Mouse (Mus musculus) forebrain, postnatal 0 days (tissue): ENCODE results near the gene Sh2b3. TPM values are rescaled to one million over a fixed set of nuclear protein-coding genes. Genes with fewer than 3 reads are reported as not detected.

Experiments used
- ATAC-seq: fragments of 200-750 bp; cut with Nextera tagmentation; 2 replicates; pipeline ENCODE4 v1.8.0; 2017; ENCODE audit warnings: mild to moderate bottlenecking, moderate library complexity
- DNase-seq: peaks from one replicate; pipeline ENCODE4 v3.0.0-alpha.2; 2015
- H3K27ac ChIP-seq: fragments of 300-500 bp; sonication (generic); 2 replicates; pipeline ENCODE4 v1.5.1; 2014; ENCODE audit warnings: low read depth, mild to moderate bottlenecking, antibody characterized with exemption, low read length, moderate library complexity, mixed read lengths
- H3K27me3 ChIP-seq: fragments of 300-500 bp; sonication (generic); 2 replicates; pipeline ENCODE4 v1.6.1; 2014; ENCODE audit warnings: mild to moderate bottlenecking, low read length, mixed read lengths; ENCODE audit not compliant: insufficient read depth
- H3K36me3 ChIP-seq: fragments of 300-500 bp; sonication (generic); 2 replicates; pipeline ENCODE4 v1.6.1; 2014; ENCODE audit warnings: mild to moderate bottlenecking, moderate library complexity; ENCODE audit not compliant: insufficient read depth
- H3K4me1 ChIP-seq: fragments of 300-500 bp; sonication (generic); 2 replicates; pipeline ENCODE4 v1.6.1; 2014; ENCODE audit warnings: antibody characterized with exemption; ENCODE audit not compliant: insufficient read depth
- H3K4me2 ChIP-seq: fragments of 300-500 bp; sonication (generic); 2 replicates; pipeline ENCODE4 v1.6.1; 2014; ENCODE audit warnings: low read depth, mild to moderate bottlenecking, moderate library complexity
- H3K4me3 ChIP-seq: fragments of 300-500 bp; sonication (generic); 2 replicates; pipeline ENCODE4 v1.5.1; 2014; ENCODE audit warnings: low read depth, low read length, mixed read lengths
- H3K9ac ChIP-seq: fragments of 300-500 bp; sonication (generic); 2 replicates; pipeline ENCODE4 v1.6.1; 2014; ENCODE audit warnings: mild to moderate bottlenecking
- H3K9me3 ChIP-seq: fragments of 300-500 bp; sonication (generic); 2 replicates; pipeline ENCODE4 v1.6.1; 2016; ENCODE audit warnings: low read length
- CTCF ChIP-seq: sonication (generic); IDR thresholded peaks from 2 replicates; pipeline ENCODE4 v1.5.1; 2016; ENCODE audit warnings: antibody characterized with exemption, control low read depth, low read depth
- WGBS: fragments of 180-500 bp; shearing (Covaris S2); extraction: QIAGEN DNeasy Blood & Tissue Kit; methylation state at CpG from one replicate; pipeline ENCODE4 v1.1.7; 2014; 5-methylcytosine and 5-hydroxymethylcytosine counted together
- polyA plus RNA-seq: library from polyadenylated mRNA; unstranded; fragments of >200 nt; fragmentation: Nextera tagmentation; extraction: Ambion mirVana; gene quantifications from 2 replicates; pipeline ENCODE4 v1.2.1, GENCODE M21; 2015
- total RNA-seq: library from RNA; depleted of rRNA; stranded (reverse); fragments of >200 nt; gene quantifications from 2 replicates; pipeline ENCODE4 v1.2.3, GENCODE M21; 2014

Sh2b3 gene
- total and polyA plus RNA-seq, 2 experiments from 2014 or later, result 6.2 to 14.1 TPM

- TF ChIP-seq CTCF, result no peak
- Histone ChIP-seq H3K4me2 (no peak overlapping the region), H3K27ac (no peak overlapping the region), H3K36me3 (peaks cover 60% of the 10 kb centered on the region), H3K4me3 (no peak overlapping the region), H3K9me3 (no peaks in the 10 kb centered on the region), H3K9ac (no peak overlapping the region), H3K27me3 (no peaks in the 10 kb centered on the region), H3K4me1 (no peaks in the 10 kb centered on the region)
- DNase-seq (no peak), ATAC-seq (no peak)
- WGBS, result 97% methylated on average over 5 of the region's 5 CpGs
Observed at GRCm38 (mm10) chr5:121819559-121819958, 17.9 kb downstream of the Sh2b3 start.

DNA sequence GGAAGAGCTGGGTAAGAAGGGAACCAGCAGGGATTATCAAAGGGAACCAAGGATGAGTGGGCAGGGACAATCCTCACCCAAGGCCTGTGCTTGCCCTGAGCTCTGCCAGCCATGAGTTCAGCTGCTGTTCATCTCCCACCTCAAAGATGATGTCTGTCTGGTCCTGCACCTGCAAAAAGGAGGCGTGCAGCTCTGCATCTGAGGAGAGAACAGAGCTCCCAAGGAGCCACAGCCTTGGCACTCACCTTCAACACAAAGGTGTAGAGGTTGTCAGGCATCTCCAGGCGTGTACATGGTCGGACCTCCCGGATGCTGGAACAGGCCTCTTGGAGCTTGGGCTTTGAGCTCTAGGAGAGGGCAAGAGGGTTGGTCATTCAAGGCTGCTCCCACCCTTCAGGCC lies 18.6 kb downstream of the Sh2b3 start:
- Histone ChIP-seq H3K27me3 (no peaks in the 10 kb centered on the region), H3K9me3 (no peaks in the 10 kb centered on the region), H3K27ac (no peak overlapping the region), H3K9ac (no peak overlapping the region), H3K4me2 (no peak overlapping the region), H3K36me3 (peaks cover 66% of the 10 kb centered on the region), H3K4me3 (no peak overlapping the region), H3K4me1 (no peaks in the 10 kb centered on the region)
- TF ChIP-seq CTCF, result no peak
- WGBS, result 93% methylated on average over 4 of the region's 4 CpGs
- ATAC-seq (no peak), DNase-seq (no peak)

GRCm38 (mm10) chr5:121818401-121818800 lies 19.0 kb downstream of the Sh2b3 start:
- no peaks in the 10 kb centered on the region for H3K4me1 ChIP-seq
- WGBS, result 98% methylated on average over 7 of the region's 7 CpGs
- H3K9me3 ChIP-seq, result no peaks in the 10 kb centered on the region
- ATAC-seq, result no peak
- no peak overlapping the region for H3K9ac ChIP-seq
- no peak for DNase-seq
- TF ChIP-seq CTCF, result no peak
- H3K4me3 ChIP-seq, result no peak overlapping the region
- H3K4me2 ChIP-seq, result no peak overlapping the region
- peaks cover 70% of the 10 kb centered on the region for H3K36me3 ChIP-seq
- no peak overlapping the region for H3K27ac ChIP-seq
- no peaks in the 10 kb centered on the region for H3K27me3 ChIP-seq

DNA sequence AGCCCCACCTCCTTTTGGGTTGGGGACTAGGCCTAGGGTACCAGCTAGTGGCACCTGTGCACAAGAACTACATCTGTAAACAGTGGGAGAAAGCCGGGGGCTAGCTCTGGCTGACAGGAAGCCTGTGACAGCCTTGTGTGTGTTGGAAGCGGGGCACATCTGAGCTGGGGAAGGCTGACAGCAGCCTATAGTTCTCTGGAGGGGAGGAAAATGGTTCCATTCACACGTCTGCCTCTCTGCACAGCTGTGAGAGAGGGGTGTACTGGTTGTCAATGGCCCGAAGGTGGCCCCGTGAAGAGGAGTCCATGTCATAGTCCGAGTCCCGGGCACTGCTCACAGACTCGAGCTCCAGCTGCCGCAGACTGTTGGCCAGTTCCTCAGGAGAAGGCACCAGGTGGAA lies 19.9 kb downstream of the Sh2b3 start:
- H3K4me3 ChIP-seq, result no peak overlapping the region
- H3K4me1 ChIP-seq, result no peaks in the 10 kb centered on the region
- H3K27me3 ChIP-seq, result no peaks in the 10 kb centered on the region
- no peaks in the 10 kb centered on the region for H3K9me3 ChIP-seq
- no peak for TF ChIP-seq CTCF
- H3K4me2 ChIP-seq, result no peak overlapping the region
- H3K36me3 ChIP-seq, result peaks cover 79% of the 10 kb centered on the region
- WGBS, result 89% methylated on average over 9 of the region's 9 CpGs
- DNase-seq (no peak), ATAC-seq (no peak)
- H3K27ac ChIP-seq, result no peak overlapping the region
- H3K9ac ChIP-seq, result no peak overlapping the region

DNA sequence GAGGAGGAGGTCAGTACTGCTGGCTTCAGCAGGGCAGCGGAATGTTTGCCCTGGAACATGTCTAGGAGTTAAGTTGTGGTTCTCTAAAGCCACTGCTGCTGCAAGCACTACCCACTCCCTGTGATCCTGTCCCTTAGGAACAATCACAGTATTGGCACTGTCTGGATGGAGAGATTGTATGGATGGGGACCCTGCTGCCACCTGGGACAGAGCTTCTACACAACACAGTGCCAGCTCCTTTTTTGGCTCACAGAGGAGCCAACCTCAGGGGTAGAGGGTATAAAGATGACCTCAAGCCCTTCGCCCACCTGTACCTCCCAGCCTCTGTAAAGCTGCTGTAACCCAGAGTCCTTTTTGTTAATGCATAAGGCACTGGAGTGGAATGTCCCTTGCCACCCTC lies 20.8 kb downstream of the Sh2b3 start:
- Histone ChIP-seq H3K9ac (no peak overlapping the region), H3K27ac (no peak overlapping the region), H3K4me1 (no peaks in the 10 kb centered on the region), H3K36me3 (peaks cover 88% of the 10 kb centered on the region), H3K4me3 (no peak overlapping the region), H3K4me2 (no peak overlapping the region), H3K9me3 (no peaks in the 10 kb centered on the region), H3K27me3 (no peaks in the 10 kb centered on the region)
- TF ChIP-seq CTCF, result no peak
- DNase-seq (no peak), ATAC-seq (no peak)
- WGBS, result 98% methylated on average over 2 of the region's 2 CpGs

DNA sequence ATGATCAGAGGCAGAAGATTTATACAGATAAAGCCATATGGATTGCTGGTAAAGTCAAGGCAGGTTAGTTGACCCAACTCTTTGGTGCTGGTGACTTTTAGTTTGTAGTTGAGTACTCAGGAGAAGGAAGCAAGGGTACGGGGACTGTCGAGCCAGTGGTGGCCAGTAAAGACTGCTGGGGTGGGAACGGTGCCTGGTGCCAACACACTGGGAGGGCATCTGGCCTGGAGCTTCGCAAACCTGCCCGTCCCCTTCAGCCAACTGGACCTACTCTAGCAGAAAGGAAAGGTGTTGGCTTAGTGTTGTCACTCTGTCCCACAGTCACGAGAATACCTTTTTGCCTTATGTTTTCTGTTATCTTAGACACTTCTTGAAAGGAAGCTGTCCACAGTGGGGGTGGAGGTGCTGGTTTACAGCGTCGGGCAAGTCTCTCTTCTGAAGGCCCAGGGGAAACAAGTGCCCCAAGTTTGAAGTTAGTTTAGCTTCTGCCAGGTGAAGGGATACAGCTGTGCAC lies 21.5 kb downstream of the Sh2b3 start:
- no peak for DNase-seq
- Histone ChIP-seq H3K9me3 (no peaks in the 10 kb centered on the region), H3K27me3 (no peaks in the 10 kb centered on the region), H3K4me1 (no peaks in the 10 kb centered on the region), H3K4me2 (no peak overlapping the region), H3K27ac (no peak overlapping the region), H3K4me3 (no peak overlapping the region), H3K9ac (no peak overlapping the region), H3K36me3 (peaks cover 93% of the 10 kb centered on the region)
- WGBS, result 90% methylated on average over 8 of the region's 8 CpGs
- no peak for TF ChIP-seq CTCF
- no peak for ATAC-seq

DNA sequence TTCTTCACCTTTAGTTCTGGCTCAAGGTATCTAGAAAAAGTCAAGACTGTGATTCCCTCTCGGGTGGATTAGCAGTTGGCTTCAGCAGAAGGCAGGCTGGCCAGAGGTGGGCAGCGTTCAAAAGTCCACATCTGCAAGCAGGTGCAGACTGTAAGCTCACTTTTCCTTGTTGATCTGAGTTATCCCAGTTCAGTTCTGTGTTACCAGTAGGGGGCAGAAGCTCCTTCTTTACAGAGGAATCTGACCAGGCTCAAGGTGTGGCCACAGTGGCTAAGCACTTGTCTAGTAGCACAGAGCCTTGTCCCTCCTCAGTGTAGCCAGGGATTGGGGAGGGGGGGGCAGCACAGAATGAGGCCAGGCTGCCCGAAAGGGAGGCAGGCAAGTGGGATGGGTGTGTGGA lies 22.4 kb downstream of the Sh2b3 start:
- Histone ChIP-seq H3K4me3 (no peak overlapping the region), H3K9me3 (no peaks in the 10 kb centered on the region), H3K9ac (no peak overlapping the region), H3K27ac (no peak overlapping the region), H3K27me3 (no peaks in the 10 kb centered on the region), H3K36me3 (peaks cover 90% of the 10 kb centered on the region), H3K4me1 (no peaks in the 10 kb centered on the region), H3K4me2 (no peak overlapping the region)
- peak; percentile 34 for DNase-seq
- no peak; the same call in 1 of the 2 replicates for ATAC-seq
- 68% methylated on average over 3 of the region's 3 CpGs for WGBS
- peak; percentile 65 for TF ChIP-seq CTCF
